Mouse (Mus musculus): ENCODE measurements around the gene Cdh13. TPM values are rescaled to one million over a fixed set of nuclear protein-coding genes. Genes with fewer than 3 reads are reported as not detected.

The Cdh13 gene
- total and polyA plus RNA-seq, 3 experiments = 162 to 172 (median 163) TPM

- Histone ChIP-seq H3K27ac (no peak overlapping the region), H3K36me3 (ENCODE audit: control insufficient read depth, insufficient read depth, low read length) (no peaks in the 10 kb centered on the region), H3K27me3 (ENCODE audit: control insufficient read depth, insufficient read depth, low read length) (no peaks in the 10 kb centered on the region), H3K9ac (ENCODE audit: low read depth, low read length) (no peak overlapping the region), H3K4me3 (no peak overlapping the region), H3K79me2 (replicated peaks; ENCODE audit: control insufficient read depth, insufficient read depth, low read length) (no peaks in the 10 kb centered on the region), H3K4me1 (ENCODE audit: control insufficient read depth, insufficient read depth, low read length) (no peaks in the 10 kb centered on the region; the same call in 1 of the 2 replicates)
- no peak for DNase-seq
- intact Hi-C loops (cut with DNase I) = no loop called here
- TF ChIP-seq POLR2A (IDR thresholded peaks at IDR 0.05; ENCODE audit: insufficient read depth, low read depth, low read length) (no peak), EP300 (IDR thresholded peaks at IDR 0.05; ENCODE audit: insufficient read depth, low read depth, low read length) (no peak), CTCF (IDR thresholded peaks at IDR 0.05) (no peak)
- 89% methylated on average over 4 of the region's 4 CpGs for WGBS
Measured at GRCm38 (mm10) chr8:118649981-118650380, 366.4 kb downstream of the Cdh13 start.

DNA sequence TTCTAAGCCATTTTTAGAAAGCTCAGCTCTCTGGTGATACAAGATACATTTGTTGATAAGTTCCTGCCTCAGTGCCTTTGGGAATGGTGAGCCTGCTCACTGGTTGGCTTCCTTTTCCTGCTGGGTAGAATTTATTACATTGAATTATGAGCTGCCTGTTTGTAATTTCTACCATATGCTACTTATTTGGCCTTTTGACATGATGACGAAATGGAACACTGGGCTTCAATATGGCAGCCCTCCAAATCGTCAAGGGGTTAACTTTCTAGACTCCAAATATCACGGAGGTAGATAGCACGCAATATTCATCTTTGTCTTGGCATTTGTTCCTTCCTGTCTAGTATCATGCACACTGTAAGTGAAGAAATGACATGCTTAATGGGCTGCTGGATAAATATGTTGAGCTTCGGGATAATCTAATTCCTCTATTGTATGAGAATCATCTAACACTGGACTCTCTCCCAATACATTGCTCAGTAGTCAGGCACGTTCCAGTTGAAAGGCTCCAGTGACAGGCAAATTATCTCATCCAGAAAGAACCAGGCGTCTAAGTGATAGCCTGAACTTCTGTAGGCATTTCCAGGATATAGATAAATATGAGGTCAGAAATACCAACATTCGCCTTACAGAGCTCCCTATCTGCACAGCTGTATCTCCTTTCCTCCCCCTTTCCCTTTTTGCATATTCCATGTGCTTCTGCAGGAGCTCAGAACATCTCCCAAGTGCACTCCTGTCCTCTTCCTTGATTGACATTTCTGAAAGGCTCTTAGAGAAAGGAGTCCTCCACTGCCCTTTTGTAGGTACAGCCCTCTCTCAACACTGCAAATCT, 378.7 kb downstream of the Cdh13 start:
- Histone ChIP-seq H3K36me3 (ENCODE audit: control insufficient read depth, insufficient read depth, low read length) (no peaks in the 10 kb centered on the region), H3K9ac (ENCODE audit: low read depth, low read length) (no peak overlapping the region), H3K4me1 (ENCODE audit: control insufficient read depth, insufficient read depth, low read length) (no peaks in the 10 kb centered on the region), H3K4me3 (no peak overlapping the region), H3K27me3 (ENCODE audit: control insufficient read depth, insufficient read depth, low read length) (no peaks in the 10 kb centered on the region), H3K27ac (no peak overlapping the region), H3K79me2 (replicated peaks; ENCODE audit: control insufficient read depth, insufficient read depth, low read length) (no peaks in the 10 kb centered on the region)
- TF ChIP-seq EP300 (IDR thresholded peaks at IDR 0.05; ENCODE audit: insufficient read depth, low read depth, low read length) = no peak
- TF ChIP-seq CTCF (IDR thresholded peaks at IDR 0.05) = no peak
- TF ChIP-seq POLR2A (IDR thresholded peaks at IDR 0.05; ENCODE audit: insufficient read depth, low read depth, low read length) = no peak
- 31% methylated on average over 8 of the region's 8 CpGs for WGBS
- no peak for DNase-seq
- intact Hi-C loops (cut with DNase I) = no loop called here

DNA sequence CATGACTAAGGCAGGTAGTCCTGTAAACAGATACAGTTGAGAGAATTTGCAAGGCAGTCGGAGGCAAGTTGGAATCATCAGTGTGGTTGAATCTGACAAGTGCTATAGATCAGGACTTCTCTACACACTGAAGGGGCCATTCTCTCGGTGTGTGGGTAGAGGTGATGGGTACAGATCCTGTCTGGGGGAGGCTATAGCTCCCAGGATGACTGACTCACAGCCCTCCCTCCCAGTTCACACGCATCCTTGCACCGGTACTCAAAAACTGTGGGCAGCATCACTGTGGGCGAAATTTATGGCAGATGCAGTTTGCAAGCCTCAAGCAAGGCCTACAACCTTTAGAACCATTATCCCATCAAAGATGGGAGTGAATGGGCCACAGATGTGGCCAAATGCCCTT, 381.5 kb downstream of the Cdh13 start:
- DNase-seq = no peak
- Histone ChIP-seq H3K79me2 (replicated peaks; ENCODE audit: control insufficient read depth, insufficient read depth, low read length) (no peaks in the 10 kb centered on the region), H3K27ac (no peak overlapping the region), H3K4me3 (no peak overlapping the region), H3K9ac (ENCODE audit: low read depth, low read length) (no peak overlapping the region), H3K27me3 (ENCODE audit: control insufficient read depth, insufficient read depth, low read length) (no peaks in the 10 kb centered on the region), H3K4me1 (ENCODE audit: control insufficient read depth, insufficient read depth, low read length) (no peaks in the 10 kb centered on the region), H3K36me3 (ENCODE audit: control insufficient read depth, insufficient read depth, low read length) (no peaks in the 10 kb centered on the region)
- intact Hi-C loops (cut with DNase I) = no loop called here
- no peak for TF ChIP-seq CTCF (IDR thresholded peaks at IDR 0.05)
- TF ChIP-seq POLR2A (IDR thresholded peaks at IDR 0.05; ENCODE audit: insufficient read depth, low read depth, low read length) = no peak
- no peak for TF ChIP-seq EP300 (IDR thresholded peaks at IDR 0.05; ENCODE audit: insufficient read depth, low read depth, low read length)
- WGBS = 92% methylated on average over 5 of the region's 5 CpGs

- H3K27ac ChIP-seq = no peak overlapping the region
- no peak for DNase-seq
- no peak overlapping the region for H3K9ac ChIP-seq (ENCODE audit: low read depth, low read length)
- intact Hi-C loops (cut with DNase I) = no loop called here
- H3K36me3 ChIP-seq (ENCODE audit: control insufficient read depth, insufficient read depth, low read length) = no peaks in the 10 kb centered on the region
- no peaks in the 10 kb centered on the region for H3K4me1 ChIP-seq (ENCODE audit: control insufficient read depth, insufficient read depth, low read length)
- no peaks in the 10 kb centered on the region for H3K79me2 ChIP-seq (replicated peaks; ENCODE audit: control insufficient read depth, insufficient read depth, low read length)
- no peak for TF ChIP-seq EP300 (IDR thresholded peaks at IDR 0.05; ENCODE audit: insufficient read depth, low read depth, low read length)
- TF ChIP-seq CTCF (IDR thresholded peaks at IDR 0.05) = no peak
- TF ChIP-seq POLR2A (IDR thresholded peaks at IDR 0.05; ENCODE audit: insufficient read depth, low read depth, low read length) = no peak
- no peaks in the 10 kb centered on the region for H3K27me3 ChIP-seq (ENCODE audit: control insufficient read depth, insufficient read depth, low read length)
- no peak overlapping the region for H3K4me3 ChIP-seq
- WGBS = 90% methylated on average over 4 of the region's 4 CpGs
Measured at GRCm38 (mm10) chr8:118667736-118668135, 384.2 kb downstream of the Cdh13 start.

GRCm38 (mm10) chr8:118676233-118676632, 392.7 kb downstream of the Cdh13 start:
- TF ChIP-seq CTCF (IDR thresholded peaks at IDR 0.05) (no peak), POLR2A (IDR thresholded peaks at IDR 0.05; ENCODE audit: insufficient read depth, low read depth, low read length) (no peak), EP300 (IDR thresholded peaks at IDR 0.05; ENCODE audit: insufficient read depth, low read depth, low read length) (no peak)
- DNase-seq = no peak
- Histone ChIP-seq H3K27ac (no peak overlapping the region), H3K27me3 (ENCODE audit: control insufficient read depth, insufficient read depth, low read length) (no peaks in the 10 kb centered on the region), H3K4me3 (no peak overlapping the region), H3K36me3 (ENCODE audit: control insufficient read depth, insufficient read depth, low read length) (no peaks in the 10 kb centered on the region), H3K4me1 (ENCODE audit: control insufficient read depth, insufficient read depth, low read length) (peaks cover 3% of the 10 kb centered on the region; the same call in 1 of the 2 replicates), H3K79me2 (replicated peaks; ENCODE audit: control insufficient read depth, insufficient read depth, low read length) (no peaks in the 10 kb centered on the region), H3K9ac (ENCODE audit: low read depth, low read length) (no peak overlapping the region)
- intact Hi-C loops (cut with DNase I) = no loop called here
- 78% methylated on average over 6 of the region's 6 CpGs for WGBS

- Histone ChIP-seq H3K36me3 (ENCODE audit: control insufficient read depth, insufficient read depth, low read length) (no peaks in the 10 kb centered on the region), H3K4me1 (ENCODE audit: control insufficient read depth, insufficient read depth, low read length) (peaks cover 3% of the 10 kb centered on the region; the same call in 1 of the 2 replicates), H3K79me2 (replicated peaks; ENCODE audit: control insufficient read depth, insufficient read depth, low read length) (no peaks in the 10 kb centered on the region), H3K27ac (no peak overlapping the region), H3K4me3 (no peak overlapping the region), H3K27me3 (ENCODE audit: control insufficient read depth, insufficient read depth, low read length) (no peaks in the 10 kb centered on the region), H3K9ac (ENCODE audit: low read depth, low read length) (no peak overlapping the region)
- 41% methylated on average over 9 of the region's 9 CpGs for WGBS
- intact Hi-C loops (cut with DNase I) = no loop called here
- TF ChIP-seq CTCF (IDR thresholded peaks at IDR 0.05) (no peak), POLR2A (IDR thresholded peaks at IDR 0.05; ENCODE audit: insufficient read depth, low read depth, low read length) (no peak), EP300 (IDR thresholded peaks at IDR 0.05; ENCODE audit: insufficient read depth, low read depth, low read length) (no peak)
- no peak for DNase-seq
Measured at GRCm38 (mm10) chr8:118679347-118679746, 395.8 kb downstream of the Cdh13 start.

All from heart, adult 2 months (tissue).